Comparison of ENCODE assay signal across 10 mouse cellular contexts in the genomic region with DNA sequence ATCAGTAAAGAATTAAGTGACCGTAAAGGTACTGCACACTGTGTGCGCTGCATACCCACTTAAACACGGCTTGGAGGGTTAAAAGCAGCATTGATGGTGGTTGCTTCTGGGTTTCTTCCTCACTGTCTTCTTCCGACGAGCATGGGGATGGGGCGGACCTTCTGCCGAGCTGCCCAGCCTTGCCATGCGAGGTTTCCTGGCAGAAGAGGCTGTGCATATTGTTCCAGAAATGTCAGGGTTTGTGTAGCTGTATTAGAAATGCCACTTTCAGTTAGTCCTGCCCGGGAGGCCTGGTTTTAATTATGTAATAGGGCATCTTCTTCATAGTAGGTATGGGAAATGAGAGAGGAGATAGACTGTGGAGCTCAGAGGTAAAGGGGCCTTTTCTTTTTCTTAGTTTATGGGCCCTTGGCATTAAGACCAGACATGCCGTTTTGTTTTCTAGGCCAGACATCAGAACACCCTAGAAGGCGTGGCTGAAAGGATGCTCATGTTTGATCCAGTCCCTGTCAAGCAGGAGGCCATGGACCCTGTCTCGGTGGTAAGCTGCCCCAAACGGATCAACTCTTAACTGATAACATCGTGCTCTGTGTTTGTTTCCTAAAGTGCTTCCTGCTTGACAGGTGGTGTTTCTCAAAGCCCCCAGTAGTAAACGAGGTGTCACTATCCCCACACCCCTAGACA. TPM values are rescaled to one million over a fixed set of nuclear protein-coding genes. Genes with fewer than 3 reads are reported as not detected.
DNase-seq lines count a peak whose midpoint lies in the region; ATAC-seq and TF ChIP-seq lines count a peak whose summit lies in the region.
"Had no signal": no experiment of that assay in that cellular context is flagged by ENCODE, and none has a peak within 500 bp of the region (broad histone marks: within the 10 kb centered on the region; RNA-seq: fewer than 3 reads in every experiment).

No protein-coding gene starts in this region.

- peaks cover 40% of the 10 kb centered on the region for H3K4me1 ChIP-seq in heart, embryonic 16.5 days (ENCODE audit: control insufficient read depth, insufficient read depth, low read length)
- peaks cover 63% of the 10 kb centered on the region for H3K4me1 ChIP-seq in thymus, adult 2 months (replicated peaks; ENCODE audit: control insufficient read depth, insufficient read depth, low read length)
- peaks cover 61% of the 10 kb centered on the region for H3K4me1 ChIP-seq in intestine, embryonic 15.5 days (replicated peaks)

- H3K4me2 ChIP-seq in heart, embryonic 16.5 days (ENCODE audit: low read depth, low read length), result no peak overlapping the region
- no peak overlapping the region for H3K4me2 ChIP-seq in intestine, embryonic 15.5 days (replicated peaks)
- H3K4me2 ChIP-seq: midbrain, embryonic 12.5 days had no signal

- TF ChIP-seq CTCF in thymus, adult 2 months (IDR thresholded peaks at IDR 0.05; ENCODE audit: borderline replicate concordance, control insufficient read depth, extremely low read depth, insufficient read depth, low read length, poor library complexity), result no peak

- intact Hi-C loops in heart, postnatal 10 days (cut with DNase I), result no loop called here

- TF ChIP-seq POLR2A in thymus, adult 2 months (IDR thresholded peaks at IDR 0.05; ENCODE audit: control insufficient read depth, extremely low read depth, insufficient read depth, low read length, poor library complexity), result no peak

- no peak for ATAC-seq in heart, embryonic 16.5 days (replicated peaks; ENCODE audit: extremely low read depth, insufficient read depth, low FRiP score)
- no peak for ATAC-seq in intestine, embryonic 15.5 days

- H3K27me3 ChIP-seq in heart, embryonic 16.5 days (ENCODE audit: control insufficient read depth, insufficient read depth, low read length), result no peaks in the 10 kb centered on the region
- no peaks in the 10 kb centered on the region for H3K27me3 ChIP-seq in thymus, adult 2 months (ENCODE audit: control insufficient read depth, insufficient read depth, low read length)
- no peaks in the 10 kb centered on the region for H3K27me3 ChIP-seq in intestine, embryonic 15.5 days (replicated peaks)
- H3K27me3 ChIP-seq: midbrain, embryonic 12.5 days had no signal

- H3K27ac ChIP-seq in heart, embryonic 16.5 days (ENCODE audit: low read length), result peak overlapping the region; percentile 46
- peak overlapping the region; percentile 43 for H3K27ac ChIP-seq in thymus, adult 2 months (ENCODE audit: control insufficient read depth, insufficient read depth, low read length)
- peak overlapping the region; percentile 71 for H3K27ac ChIP-seq in intestine, embryonic 15.5 days
- H3K27ac ChIP-seq: midbrain, embryonic 12.5 days had no signal

- peaks cover 16% of the 10 kb centered on the region for H3K36me3 ChIP-seq in heart, embryonic 16.5 days (ENCODE audit: control insufficient read depth, insufficient read depth)
- H3K36me3 ChIP-seq in thymus, adult 2 months (ENCODE audit: control insufficient read depth, insufficient read depth, low read length), result peaks cover 19% of the 10 kb centered on the region
- peaks cover 13% of the 10 kb centered on the region; the same call in 1 of the 2 replicates for H3K36me3 ChIP-seq in intestine, embryonic 15.5 days

- DNase-seq in heart, postnatal 10 days, result no peak
- no peak for DNase-seq in thymus, adult 2 months
- no peak for DNase-seq in thymus, postnatal 14 days
- DNase-seq in spleen, postnatal 36 days (ENCODE audit: low spot score in 2 of 2), result no peak
- no peak for DNase-seq in embryo, embryonic 10 days (ENCODE audit: low spot score)
- DNase-seq: cerebellum, adult 11-12 months; lung, postnatal 14 days had no signal

- H3K9me3 ChIP-seq in heart, embryonic 16.5 days (replicated peaks; ENCODE audit: control insufficient read depth, low read length), result no peaks in the 10 kb centered on the region
- no peaks in the 10 kb centered on the region for H3K9me3 ChIP-seq in intestine, embryonic 15.5 days
- H3K9me3 ChIP-seq: midbrain, embryonic 12.5 days had no signal

- no peak overlapping the region for H3K9ac ChIP-seq in heart, embryonic 16.5 days (ENCODE audit: low read length)
- no peak overlapping the region for H3K9ac ChIP-seq in intestine, embryonic 15.5 days
- H3K9ac ChIP-seq: midbrain, embryonic 12.5 days had no signal

- 57% methylated on average over 15 of the region's 15 CpGs for WGBS in heart, embryonic 16.5 days
- 51% methylated on average over 15 of the region's 15 CpGs for whole genome bisulfite sequencing in thymus, adult 2 months
- WGBS in intestine, embryonic 15.5 days, result 48% methylated on average over 15 of the region's 15 CpGs

- H3K4me3 ChIP-seq in heart, embryonic 16.5 days (ENCODE audit: low read length), result no peak overlapping the region
- no peak overlapping the region for H3K4me3 ChIP-seq in thymus, adult 2 months (ENCODE audit: control insufficient read depth, insufficient read depth, low read length)
- H3K4me3 ChIP-seq in intestine, embryonic 15.5 days (replicated peaks), result no peak overlapping the region
- H3K4me3 ChIP-seq: midbrain, embryonic 12.5 days had no signal

RNA-seq across cellular contexts. Expression of gene Klf3, which starts 13.2 kb away (rescaled TPM):
- 41.2 and 41.9 TPM in 2 replicates for polyA plus RNA-seq in heart, embryonic 16.5 days (2015; fragmentation: Nextera tagmentation; extraction: Ambion mirVana)
- 10 to 100 TPM; 78.9 to 81.0 TPM for total RNA-seq in heart, postnatal 10 days (2021)
- 175 and 197 TPM in 2 replicates for polyA plus RNA-seq in thymus, adult 2 months (2012; rRNA removed)
- 87.6 and 91.8 TPM in 2 replicates for polyA plus RNA-seq in intestine, embryonic 15.5 days (2015; fragmentation: Nextera tagmentation; extraction: Ambion mirVana)
